Mouse (Mus musculus) thymus, postnatal 0 days (tissue): Measurements from ENCODE around the gene Gm17571. TPM values are rescaled to one million over a fixed set of nuclear protein-coding genes. Genes with fewer than 3 reads are reported as not detected.

ENCODE experiments used
- DNase-seq: peaks from one replicate; pipeline ENCODE4 v3.0.0-alpha.2; 2015; ENCODE audit warnings: low spot score
- polyA plus RNA-seq: library from polyadenylated mRNA; unstranded; fragments of >200 nt; fragmentation: Nextera tagmentation; extraction: Ambion mirVana; gene quantifications from 2 replicates; pipeline ENCODE4 v1.2.1, GENCODE M21; 2015

Gm17571 gene
- polyA plus RNA-seq, 1 experiment from 2014 or later = not detected

DNA sequence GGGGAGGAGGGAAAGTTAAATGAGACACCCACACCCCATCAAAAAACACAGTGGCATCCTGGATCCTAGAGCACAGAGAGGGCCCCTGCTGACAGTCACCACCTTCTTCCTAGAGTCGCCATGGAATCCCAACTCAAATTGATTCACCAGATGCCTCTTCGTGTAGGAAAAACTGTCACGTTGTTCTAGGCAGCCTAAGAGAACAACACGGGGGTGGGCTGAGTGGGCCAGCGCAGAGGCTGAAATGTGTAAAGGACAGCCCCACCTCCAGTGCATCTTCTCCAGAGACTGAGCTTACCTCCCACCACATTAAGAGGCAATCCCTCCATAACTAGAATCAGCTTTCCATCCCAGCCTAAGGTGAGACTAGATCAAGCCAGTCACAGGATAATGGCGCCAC lies 11.2 kb upstream of the Gm17571 start:
- DNase-seq = no peak

DNA sequence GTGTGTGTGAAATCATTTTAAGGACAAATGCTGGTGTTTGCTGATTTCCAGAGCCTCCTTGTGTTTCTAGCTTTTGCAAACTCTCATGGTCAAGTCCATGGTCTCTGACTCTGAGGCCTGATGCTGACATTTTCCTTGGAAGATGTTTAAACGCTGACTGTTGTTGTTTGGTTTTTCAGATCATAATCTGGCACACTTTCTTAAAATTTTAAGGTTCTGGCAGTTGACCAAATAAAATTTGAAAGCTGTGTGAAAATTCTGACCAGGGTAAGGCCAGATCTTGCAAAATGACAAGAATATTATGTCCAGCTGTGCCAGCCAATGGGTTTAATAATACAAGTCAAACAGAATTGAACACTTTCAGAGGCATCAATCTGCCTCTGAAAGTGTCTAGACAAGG lies 8.7 kb upstream of the Gm17571 start:
- DNase-seq = no peak

DNA sequence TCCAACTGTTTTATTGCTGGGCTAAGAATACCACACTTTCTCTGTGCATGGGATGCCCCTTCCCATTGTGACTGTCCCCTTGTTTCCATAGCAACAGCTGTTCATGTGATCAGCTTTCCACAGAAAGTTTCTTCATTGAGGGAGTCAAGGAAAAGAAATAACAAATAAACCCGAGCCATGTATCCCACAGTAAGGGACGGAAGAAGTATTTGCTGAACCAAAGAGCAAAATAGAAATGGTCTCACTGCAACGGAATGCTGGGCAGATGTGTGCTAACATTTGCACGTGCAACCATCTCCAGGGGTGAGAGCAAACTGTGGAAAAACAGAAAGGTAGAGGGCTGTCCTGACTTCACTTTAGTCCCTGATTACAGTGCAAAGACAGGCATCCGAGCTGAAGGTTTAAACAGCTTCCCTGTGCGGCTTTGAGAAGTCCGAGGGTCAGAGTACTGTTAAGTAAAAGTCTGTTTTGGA lies 8.1 kb upstream of the Gm17571 start:
- no peak for DNase-seq

DNA sequence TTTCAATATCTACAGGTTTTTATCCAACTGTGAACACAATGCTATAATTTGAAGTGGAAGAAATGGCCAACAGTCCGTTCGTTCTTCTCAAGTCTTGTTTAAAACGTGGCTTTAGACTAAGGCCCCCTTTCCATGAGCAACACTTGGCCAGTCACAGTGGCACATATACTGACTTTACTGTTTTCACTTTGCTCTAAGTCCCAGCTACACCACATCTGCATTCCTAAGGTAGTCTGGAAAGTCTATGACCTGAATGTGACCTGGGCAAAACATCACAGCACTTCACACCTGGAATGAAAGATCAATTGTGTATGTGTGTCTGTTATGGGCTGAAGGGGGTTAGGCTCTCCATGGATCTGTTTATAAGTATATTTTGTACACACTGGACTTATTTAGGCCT lies 2.2 kb upstream of the Gm17571 start:
- no peak for DNase-seq

DNA sequence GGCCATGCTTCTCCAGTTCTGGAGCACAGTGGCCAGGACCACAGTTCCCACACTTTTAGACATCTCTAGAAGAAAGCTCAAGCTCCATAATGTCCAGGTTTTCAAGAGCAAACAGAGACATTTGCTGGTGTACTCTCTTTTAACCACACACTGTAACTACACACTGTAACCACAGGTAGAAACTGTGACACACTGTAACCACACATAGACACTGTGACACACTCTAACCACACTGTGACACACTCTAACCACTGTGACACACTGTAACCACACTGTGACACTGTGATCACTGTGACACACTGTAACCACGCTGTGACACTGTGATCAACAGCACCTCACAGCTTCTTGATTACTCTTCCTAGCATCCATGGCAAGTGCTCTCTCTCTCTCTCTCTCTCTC lies 317 bp downstream of the Gm17571 start:
- no peak for DNase-seq

DNA sequence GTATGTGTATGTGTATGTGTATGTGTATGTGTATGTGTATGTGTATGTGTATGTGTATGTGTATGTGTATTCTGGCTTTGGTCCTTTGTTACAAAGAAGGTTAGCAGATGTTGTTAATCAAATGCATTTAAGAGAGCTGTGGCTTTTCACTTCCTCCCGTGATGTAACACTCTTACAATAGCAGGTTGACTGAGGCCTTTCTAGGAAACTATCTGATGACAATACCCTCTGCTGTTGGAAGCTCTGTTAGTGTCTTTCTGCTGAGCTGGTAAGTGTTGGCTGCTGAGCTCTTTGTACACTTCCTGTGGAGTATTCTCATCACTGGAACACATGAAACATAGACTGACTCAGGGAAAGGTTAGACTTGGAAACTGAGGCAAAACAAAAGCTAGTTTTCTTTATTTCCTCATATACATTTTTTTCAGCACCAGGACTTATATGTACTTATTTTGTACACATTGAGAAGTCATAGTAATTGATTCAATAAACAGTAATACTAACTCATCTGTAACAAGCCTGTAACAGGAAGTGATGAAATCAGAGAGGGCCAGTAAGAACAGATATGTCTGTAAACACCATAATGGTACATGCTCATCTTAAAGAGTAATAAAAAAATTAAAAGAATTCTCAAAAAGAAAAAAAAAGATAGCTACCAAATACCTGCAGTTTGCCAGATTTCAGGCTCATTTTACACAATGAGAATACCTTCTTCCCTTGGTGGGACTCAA lies 2.9 kb downstream of the Gm17571 start:
- peak; percentile 81 for DNase-seq

DNA sequence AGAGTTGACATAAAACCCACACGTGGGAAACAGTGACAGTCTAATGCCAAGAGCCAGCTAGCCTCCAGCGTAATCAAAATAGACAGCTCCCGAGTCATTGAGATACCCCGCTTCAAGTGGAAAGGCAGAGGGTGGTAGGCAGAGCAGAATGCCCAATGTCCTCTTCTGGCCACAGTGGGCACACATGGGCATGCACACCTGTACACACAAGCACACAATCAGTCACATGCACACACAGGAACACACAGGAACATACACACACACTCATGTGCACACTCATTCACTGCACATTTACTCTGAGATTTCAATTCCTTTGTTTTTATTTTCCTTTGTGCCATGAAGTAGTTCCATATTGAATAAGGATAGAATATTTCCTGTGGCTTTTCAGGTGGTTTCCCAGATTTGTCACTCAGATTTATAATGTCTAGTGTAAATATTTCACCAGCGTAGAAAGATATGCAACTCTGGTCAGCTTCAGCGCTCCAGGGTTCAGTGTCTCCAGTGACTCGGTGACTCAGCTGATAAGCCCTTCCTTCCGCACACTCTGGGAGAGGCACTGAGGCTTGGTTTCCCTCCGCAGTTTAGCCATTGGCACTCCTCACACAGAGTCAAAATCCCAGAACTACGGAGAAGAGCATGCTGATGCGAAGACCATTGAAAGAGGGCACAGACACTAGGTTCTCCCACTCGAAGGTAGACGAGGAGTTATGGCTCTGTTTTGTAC lies 4.4 kb downstream of the Gm17571 start:
- no peak for DNase-seq

DNA sequence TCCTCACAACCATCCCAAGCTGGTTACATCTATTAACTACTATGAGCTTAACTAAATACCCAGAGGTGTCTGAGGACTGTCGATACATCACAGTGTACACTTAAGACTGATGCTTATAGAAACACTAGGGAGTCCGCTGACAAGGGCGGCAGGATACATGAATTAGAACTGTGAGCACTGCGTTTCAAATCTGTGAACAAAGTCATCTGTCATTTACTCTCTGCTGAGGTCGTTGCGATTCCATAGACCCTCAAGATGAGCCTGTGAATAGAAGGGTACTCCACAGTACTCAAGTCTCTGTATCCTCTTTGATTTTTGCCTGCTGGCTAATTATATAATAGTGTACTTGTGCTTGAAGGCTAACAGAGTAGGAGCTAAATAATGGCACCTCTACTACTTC lies 5.6 kb downstream of the Gm17571 start:
- no peak for DNase-seq

DNA sequence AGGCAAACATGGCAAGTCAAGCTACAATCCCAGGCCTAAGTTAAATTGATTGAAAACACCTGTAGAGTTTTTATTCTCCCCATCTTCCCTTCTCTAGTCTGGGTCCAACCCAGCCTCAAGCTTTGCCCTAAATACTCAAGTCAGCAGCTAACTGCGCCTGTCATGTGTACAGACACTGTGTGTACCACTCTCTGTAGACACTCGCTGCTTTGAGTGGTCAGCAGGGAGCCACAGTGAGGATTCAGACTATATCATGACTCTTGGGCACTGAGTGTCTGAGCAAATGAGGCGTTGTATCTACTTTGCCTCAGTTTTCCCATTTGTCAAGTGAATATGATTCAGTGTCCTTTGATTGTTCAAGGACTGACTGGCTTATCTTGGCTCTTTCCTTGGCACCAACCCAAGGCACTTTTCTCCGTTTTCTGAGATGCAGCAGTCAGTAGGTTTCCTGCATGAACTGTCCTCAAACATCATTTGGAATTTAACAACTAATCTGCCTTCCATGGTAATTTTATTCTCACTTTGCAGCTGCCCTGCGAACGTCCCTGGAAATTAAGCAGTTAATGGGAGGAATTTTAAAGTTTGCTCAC lies 13.0 kb downstream of the Gm17571 start:
- no peak for DNase-seq

DNA sequence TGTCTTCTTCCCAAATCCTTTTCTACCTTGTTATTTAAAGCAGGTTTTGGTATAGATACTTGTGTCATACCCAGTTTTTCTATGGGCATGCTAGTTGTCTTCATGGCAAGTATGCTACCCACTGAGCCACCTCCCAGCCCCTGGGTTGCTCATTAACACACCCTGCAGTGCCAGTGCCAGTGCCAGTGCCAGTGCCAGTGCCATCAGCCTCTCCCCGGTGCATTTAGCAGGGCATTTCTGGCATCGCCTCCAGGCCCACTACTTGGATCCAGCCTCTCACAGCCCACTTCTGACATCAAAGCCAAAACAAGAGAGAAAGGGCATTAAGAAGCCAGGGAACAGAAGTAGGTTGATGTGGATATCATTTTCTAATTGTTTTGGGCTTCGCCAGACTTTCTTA lies 14.9 kb downstream of the Gm17571 start:
- no peak for DNase-seq

DNA sequence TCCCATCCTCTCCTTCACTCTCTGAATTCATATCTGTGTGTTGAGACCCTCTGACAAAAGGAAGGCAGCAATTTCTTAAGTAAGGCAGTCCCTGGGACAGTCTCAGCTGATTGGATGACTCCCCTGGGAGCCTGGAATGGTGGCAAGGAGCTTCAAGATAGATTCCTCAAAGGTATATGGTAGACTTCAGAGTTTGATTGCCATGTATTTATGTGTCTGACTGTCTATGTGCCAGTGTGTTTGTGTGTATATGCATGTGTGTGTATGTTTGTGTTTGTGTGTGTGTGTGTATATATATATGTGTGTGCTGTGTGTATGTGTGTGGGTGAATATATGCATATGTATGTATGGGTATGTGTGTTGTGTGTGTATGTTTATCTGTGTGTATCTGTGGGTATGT lies 15.8 kb downstream of the Gm17571 start:
- no peak for DNase-seq

DNA sequence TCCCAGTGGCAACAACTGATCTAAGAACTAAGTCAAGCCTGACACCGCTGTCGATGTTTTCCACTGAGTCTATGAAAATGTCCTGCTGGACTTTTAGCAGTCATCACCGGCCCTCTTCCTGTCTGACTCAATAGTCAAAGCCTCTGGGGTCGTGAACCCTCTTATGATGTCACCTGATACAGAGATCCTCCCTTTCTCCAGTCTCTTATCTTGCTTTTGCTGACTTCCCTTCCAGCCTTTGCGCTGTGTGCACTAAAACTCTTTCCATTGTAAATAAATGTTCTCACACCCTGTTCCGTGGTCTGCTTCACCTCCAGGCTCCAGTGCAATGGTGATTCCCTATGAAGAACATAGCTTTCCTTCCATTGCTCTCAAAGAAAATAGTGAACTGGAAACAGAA lies 16.3 kb downstream of the Gm17571 start:
- DNase-seq = no peak

DNA sequence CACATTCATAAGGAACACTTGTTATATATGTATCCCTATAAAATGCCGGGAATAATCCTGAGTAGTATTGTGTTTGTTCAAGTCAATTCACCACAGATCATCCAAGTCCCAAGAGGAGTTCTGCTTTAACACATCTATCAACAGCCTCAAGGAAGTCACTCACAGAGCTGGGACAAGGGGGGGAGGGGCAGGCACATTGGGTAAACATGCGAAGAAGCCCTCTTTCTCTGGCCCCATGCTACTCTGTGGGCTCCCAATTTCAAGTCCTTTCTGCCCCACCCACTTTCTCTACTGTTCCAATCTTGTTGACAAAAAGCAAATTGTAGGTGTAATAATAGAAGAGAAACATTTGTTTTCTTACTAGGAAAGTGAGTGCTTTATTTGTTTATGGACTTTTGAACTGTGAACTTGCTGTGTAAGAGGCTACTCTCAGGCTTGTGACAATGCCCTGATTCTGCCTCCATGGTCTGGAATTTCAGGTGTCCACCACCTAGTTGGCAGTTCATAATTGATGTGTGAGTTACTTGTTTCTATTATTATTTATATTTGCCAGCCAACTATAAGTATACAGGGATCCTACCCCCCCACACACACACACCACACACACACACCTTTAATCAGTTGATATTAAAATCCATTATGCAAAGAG lies 17.0 kb downstream of the Gm17571 start:
- no peak for DNase-seq

DNA sequence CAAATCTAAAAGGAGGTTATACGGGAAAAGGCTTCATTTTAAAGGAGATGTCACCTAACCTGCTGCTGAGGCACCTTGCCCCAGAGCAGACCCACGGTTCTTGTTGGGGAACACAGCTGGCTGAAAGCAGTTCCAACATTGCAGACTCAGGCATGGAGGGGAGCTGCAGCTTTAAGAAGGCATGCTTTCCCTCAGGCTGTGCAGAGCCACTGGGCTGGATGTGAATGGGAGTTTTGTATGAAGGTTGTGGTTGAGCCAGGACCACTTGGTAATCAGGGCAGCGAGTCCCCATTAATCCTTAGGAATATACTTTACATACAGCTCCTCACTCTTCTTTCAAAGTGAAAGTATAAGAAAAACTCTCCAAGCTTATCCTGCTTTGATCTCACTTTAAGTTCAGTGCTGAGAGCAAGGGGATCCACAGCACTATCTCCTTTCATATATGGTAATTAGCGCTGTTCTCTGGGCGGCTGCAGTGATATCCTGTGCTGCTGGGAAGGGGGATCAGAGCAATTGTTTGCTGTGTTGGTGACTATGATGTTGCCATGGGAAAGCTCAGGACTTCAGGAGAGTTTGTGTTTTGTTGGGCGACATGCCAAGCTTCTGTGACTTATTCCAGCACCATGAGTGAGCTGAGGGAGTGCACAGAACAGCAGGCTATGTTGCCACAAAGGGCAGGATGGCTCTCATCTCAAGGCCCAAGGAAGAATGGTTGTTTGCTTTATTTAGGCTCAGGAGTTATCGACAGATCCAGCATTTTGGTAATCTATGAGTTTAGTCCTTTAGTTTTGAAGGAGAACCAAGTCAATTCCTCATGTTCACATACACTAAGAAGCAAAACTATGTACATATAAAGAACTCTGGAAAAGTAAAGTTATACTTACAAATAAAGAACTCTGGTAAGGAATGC lies 21.3 kb downstream of the Gm17571 start:
- DNase-seq = peak; percentile 23

DNA sequence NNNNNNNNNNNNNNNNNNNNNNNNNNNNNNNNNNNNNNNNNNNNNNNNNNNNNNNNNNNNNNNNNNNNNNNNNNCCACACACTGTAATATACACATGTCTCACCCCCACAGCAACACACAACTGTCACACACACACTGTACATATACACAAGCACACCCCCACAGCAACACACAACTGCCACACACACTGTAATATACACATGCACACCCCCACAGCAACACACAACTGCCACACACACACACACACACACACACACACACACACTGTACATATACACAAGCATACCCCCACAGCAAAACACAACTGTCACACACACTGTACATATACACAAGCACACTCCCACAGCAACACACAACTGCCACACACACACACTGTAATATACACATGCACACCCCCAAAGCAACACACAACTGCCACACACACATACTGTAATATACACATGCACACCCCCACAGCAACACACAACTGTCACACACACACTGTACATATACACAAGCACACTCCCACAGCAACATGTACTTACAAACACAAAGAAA lies 32.3 kb downstream of the Gm17571 start:
- no peak for DNase-seq

Other genes with a start within 250 kb of the Gm17571 start
- gene Jrkl, start 200.9 kb downstream of the Gm17571 start, polyA plus RNA-seq = 7.8 and 9.4 TPM in 2 replicates
- 12.7 and 13.4 TPM in 2 replicates for gene Ccdc82, start 199.8 kb downstream of the Gm17571 start, polyA plus RNA-seq
- gene Maml2, start 148.8 kb downstream of the Gm17571 start, polyA plus RNA-seq = 6.4 and 7.8 TPM in 2 replicates